Mouse (Mus musculus) MEL (cell line): ENCODE results near the gene Ctu1. TPM values are rescaled to one million over a fixed set of nuclear protein-coding genes. Genes with fewer than 3 reads are reported as not detected.

Source experiments
- DNase-seq: peaks from one replicate; pipeline ENCODE4 v3.0.0; 2011; ENCODE audit warnings: low read depth, low spot score
- H3K27ac ChIP-seq: 2 replicates; pipeline ENCODE4 v1.5.1; 2012; ENCODE audit warnings: low read depth, mild to moderate bottlenecking, control low read depth, low read length, moderate library complexity; ENCODE audit not compliant: control insufficient read depth
- H3K27me3 ChIP-seq, 2 experiments: fragments of 150-350 bp in 1 of 2; sonication (generic) in 1 of 2; 2 replicates each; pipeline ENCODE4 v1.6.1; 2012; ENCODE audit warnings: low read length in 2 of 2, mild to moderate bottlenecking in 2 of 2, improper control_type of control experiment in 1 of 2, moderate library complexity in 1 of 2; ENCODE audit not compliant: insufficient read depth in 2 of 2, control insufficient read depth in 1 of 2
- H3K36me3 ChIP-seq, 2 experiments: 2 replicates each; pipeline ENCODE4 v1.6.1; 2012 to 2014; ENCODE audit warnings: low read length in 2 of 2, improper control_type of control experiment in 1 of 2, inconsistent platforms in 1 of 2, mild to moderate bottlenecking in 1 of 2; ENCODE audit not compliant: insufficient read depth in 2 of 2, control insufficient read depth in 1 of 2
- H3K4me1 ChIP-seq, 2 experiments: fragments of 150-350 bp in 1 of 2; sonication (generic) in 1 of 2; 2 replicates each; pipeline ENCODE4 v1.6.1; 2012; ENCODE audit warnings: low read length in 2 of 2, improper control_type of control experiment in 1 of 2, mild to moderate bottlenecking in 1 of 2; ENCODE audit not compliant: insufficient read depth in 2 of 2, control insufficient read depth in 1 of 2
- H3K4me3 ChIP-seq, 2 experiments: fragments of 150-350 bp in 1 of 2; sonication (generic) in 1 of 2; 2 replicates each; pipeline ENCODE4 v1.5.1; 2012; ENCODE audit warnings: low read depth in 2 of 2, low read length in 2 of 2, mild to moderate bottlenecking in 2 of 2, moderate library complexity in 2 of 2, control low read depth in 1 of 2, improper control_type of control experiment in 1 of 2; ENCODE audit not compliant: control insufficient read depth in 1 of 2, insufficient read depth in 1 of 2
- H3K79me2 ChIP-seq: 2 replicates; pipeline ENCODE4 v1.6.1; 2012; ENCODE audit warnings: mild to moderate bottlenecking, low read length, moderate library complexity; ENCODE audit not compliant: control insufficient read depth, poor library complexity, insufficient read depth
- H3K9ac ChIP-seq: 2 replicates; pipeline ENCODE4 v1.6.1; 2012; ENCODE audit warnings: low read depth, mild to moderate bottlenecking, control low read depth, low read length, moderate library complexity; ENCODE audit not compliant: control insufficient read depth, poor library complexity, severe bottlenecking
- H3K9me3 ChIP-seq: fragments of 150-350 bp; sonication (generic); replicated peaks from 2 replicates; pipeline ENCODE4 v1.6.1; 2012; ENCODE audit warnings: mild to moderate bottlenecking, low read length, improper control_type of control experiment, moderate library complexity; ENCODE audit not compliant: insufficient read depth
- BHLHE40 ChIP-seq: IDR thresholded peaks from 2 replicates; pipeline ENCODE4 v1.6.1; 2012; ENCODE audit warnings: low read depth, mild to moderate bottlenecking, inconsistent platforms, low read length, improper control_type of control experiment, borderline replicate concordance
- CTCF ChIP-seq, 3 experiments: IDR thresholded peaks in 2 of 3; conservative IDR thresholded peaks in 1 of 3; 2 replicates each; pipeline ENCODE4 v1.5.1; 2011 to 2012; ENCODE audit warnings: low read length in 3 of 3, low read depth in 2 of 3, mild to moderate bottlenecking in 2 of 3, improper control_type of control experiment in 1 of 3, inconsistent platforms in 1 of 3, mixed read lengths in 1 of 3, moderate library complexity in 1 of 3; ENCODE audit not compliant: control insufficient read depth in 1 of 3, insufficient read depth in 1 of 3, poor library complexity in 1 of 3, severe bottlenecking in 1 of 3
- E2F4 ChIP-seq: IDR thresholded peaks from 2 replicates; pipeline ENCODE4 v1.6.1; 2011; ENCODE audit warnings: low read depth, low read length, improper control_type of control experiment, borderline replicate concordance
- ELF1 ChIP-seq: IDR thresholded peaks from 2 replicates; pipeline ENCODE4 v1.6.1; 2014; ENCODE audit warnings: low read depth, mild to moderate bottlenecking, inconsistent platforms, low read length, improper control_type of control experiment, moderate library complexity
- EP300 ChIP-seq, 2 experiments: IDR thresholded peaks; 2 replicates each; pipeline ENCODE4 v1.6.1; 2011; ENCODE audit warnings: improper control_type of control experiment in 2 of 2, low read length in 2 of 2, low read depth in 1 of 2, mild to moderate bottlenecking in 1 of 2
- GABPA ChIP-seq: IDR thresholded peaks from 2 replicates; pipeline ENCODE4 v1.6.1; 2012; ENCODE audit warnings: low read depth, mild to moderate bottlenecking, inconsistent platforms, low read length, improper control_type of control experiment, moderate library complexity
- HCFC1 ChIP-seq: IDR thresholded peaks from 2 replicates; pipeline ENCODE4 v1.6.1; 2012; ENCODE audit warnings: low read depth, mild to moderate bottlenecking, inconsistent platforms, low read length, improper control_type of control experiment, moderate library complexity
- JUND ChIP-seq: IDR thresholded peaks from 2 replicates; pipeline ENCODE4 v1.6.1; 2011; ENCODE audit warnings: low read depth, mild to moderate bottlenecking, improper control_type of control experiment, low read length
- KAT2A ChIP-seq: conservative IDR thresholded peaks from 2 replicates; pipeline ENCODE4 v1.6.1; 2012; ENCODE audit warnings: low read depth, low read length, improper control_type of control experiment, inconsistent platforms
- MAX ChIP-seq: IDR thresholded peaks from 2 replicates; pipeline ENCODE4 v1.6.1; 2011; ENCODE audit warnings: low read length, improper control_type of control experiment
- MAZ ChIP-seq: IDR thresholded peaks from 2 replicates; pipeline ENCODE4 v1.6.1; 2012; ENCODE audit warnings: low read depth, mild to moderate bottlenecking, inconsistent platforms, low read length, improper control_type of control experiment
- MXI1 ChIP-seq: IDR thresholded peaks from 2 replicates; pipeline ENCODE4 v1.6.1; 2011; ENCODE audit warnings: mild to moderate bottlenecking, low read depth, low read length, improper control_type of control experiment
- MYC ChIP-seq: IDR thresholded peaks from 2 replicates; pipeline ENCODE4 v1.6.1; 2011; ENCODE audit warnings: low read depth, mild to moderate bottlenecking, low read length, improper control_type of control experiment, moderate library complexity
- NELFE ChIP-seq: IDR thresholded peaks from 2 replicates; pipeline ENCODE4 v1.6.1; 2011; ENCODE audit warnings: low read depth, low read length, improper control_type of control experiment
- NRF1 ChIP-seq: IDR thresholded peaks from 2 replicates; pipeline ENCODE4 v1.6.1; 2014; ENCODE audit warnings: low read depth, mild to moderate bottlenecking, inconsistent platforms, low read length, improper control_type of control experiment, moderate library complexity; ENCODE audit not compliant: poor library complexity, insufficient read depth, severe bottlenecking
- POLR2A ChIP-seq, 2 experiments: IDR thresholded peaks; 2 replicates each; pipeline ENCODE4 v1.6.1; 2011 to 2012; ENCODE audit warnings: low read length in 2 of 2, mild to moderate bottlenecking in 2 of 2, control low read depth in 1 of 2, improper control_type of control experiment in 1 of 2, low read depth in 1 of 2, moderate library complexity in 1 of 2; ENCODE audit not compliant: control insufficient read depth in 1 of 2, insufficient read depth in 1 of 2, poor library complexity in 1 of 2
- POLR2AphosphoS2 ChIP-seq: IDR thresholded peaks from 2 replicates; pipeline ENCODE4 v1.6.1; 2011; ENCODE audit warnings: low read length, improper control_type of control experiment
- POLR2AphosphoS5 ChIP-seq: IDR thresholded peaks from 2 replicates; pipeline ENCODE4 v1.6.1; 2012; ENCODE audit warnings: low read depth, borderline replicate concordance, mild to moderate bottlenecking, inconsistent platforms, low read length, moderate library complexity, mixed read lengths
- SIN3A ChIP-seq: IDR thresholded peaks from 2 replicates; pipeline ENCODE4 v1.6.1; 2012; ENCODE audit warnings: low read length, improper control_type of control experiment, inconsistent platforms
- TBP ChIP-seq: IDR thresholded peaks from 2 replicates; pipeline ENCODE4 v1.8.0; 2011; ENCODE audit warnings: low read depth, low read length, improper control_type of control experiment
- TCF12 ChIP-seq: IDR thresholded peaks from 2 replicates; pipeline ENCODE4 v1.6.1; 2014; ENCODE audit warnings: low read depth, mild to moderate bottlenecking, inconsistent platforms, low read length, improper control_type of control experiment, moderate library complexity
- UBTF ChIP-seq: IDR thresholded peaks from 2 replicates; pipeline ENCODE4 v1.6.1; 2012; ENCODE audit warnings: low read depth, mild to moderate bottlenecking, inconsistent platforms, low read length, improper control_type of control experiment, moderate library complexity, borderline replicate concordance; ENCODE audit not compliant: insufficient read depth
- USF1 ChIP-seq: IDR thresholded peaks from 2 replicates; pipeline ENCODE4 v1.6.1; 2014; ENCODE audit warnings: low read depth, mild to moderate bottlenecking, inconsistent platforms, low read length, improper control_type of control experiment, moderate library complexity
- USF2 ChIP-seq, 2 experiments: IDR thresholded peaks; 2 replicates each; pipeline ENCODE4 v1.6.1; 2011 to 2012; ENCODE audit warnings: improper control_type of control experiment in 2 of 2, low read length in 2 of 2, borderline replicate concordance in 1 of 2, inconsistent platforms in 1 of 2, low read depth in 1 of 2, mild to moderate bottlenecking in 1 of 2; ENCODE audit not compliant: insufficient read depth in 1 of 2
- ZMIZ1 ChIP-seq: IDR thresholded peaks from 2 replicates; pipeline ENCODE4 v1.6.1; 2012; ENCODE audit warnings: low read depth, mild to moderate bottlenecking, inconsistent platforms, low read length, improper control_type of control experiment, moderate library complexity
- polyA plus RNA-seq, 2 experiments: library from polyadenylated mRNA; stranded (reverse) in 1 of 2; unstranded in 1 of 2; fragments of >175 nt in 1 of 2; fragments of >200 nt in 1 of 2; gene quantifications; 2 replicates each; pipeline versions ENCODE4 v1.2.1 to v1.2.4; 2012; ENCODE audit warnings: low replicate concordance in 2 of 2, low read depth in 1 of 2; ENCODE audit not compliant: insufficient read length in 2 of 2, insufficient read depth in 1 of 2, missing spikeins in 1 of 2
- total RNA-seq: library from RNA; depleted of rRNA; stranded (reverse); fragments of 300-350 nt; gene quantifications from 2 replicates; pipeline ENCODE4 v1.2.3, GENCODE M21; 2012; rRNA removed

Gene Ctu1
- 12.4 and 17.2 TPM in 2 replicates for total RNA-seq
- polyA plus RNA-seq, result 10 to 100 TPM in 1 of 2 experiments, not detected in 1; 15.6 TPM

DNA sequence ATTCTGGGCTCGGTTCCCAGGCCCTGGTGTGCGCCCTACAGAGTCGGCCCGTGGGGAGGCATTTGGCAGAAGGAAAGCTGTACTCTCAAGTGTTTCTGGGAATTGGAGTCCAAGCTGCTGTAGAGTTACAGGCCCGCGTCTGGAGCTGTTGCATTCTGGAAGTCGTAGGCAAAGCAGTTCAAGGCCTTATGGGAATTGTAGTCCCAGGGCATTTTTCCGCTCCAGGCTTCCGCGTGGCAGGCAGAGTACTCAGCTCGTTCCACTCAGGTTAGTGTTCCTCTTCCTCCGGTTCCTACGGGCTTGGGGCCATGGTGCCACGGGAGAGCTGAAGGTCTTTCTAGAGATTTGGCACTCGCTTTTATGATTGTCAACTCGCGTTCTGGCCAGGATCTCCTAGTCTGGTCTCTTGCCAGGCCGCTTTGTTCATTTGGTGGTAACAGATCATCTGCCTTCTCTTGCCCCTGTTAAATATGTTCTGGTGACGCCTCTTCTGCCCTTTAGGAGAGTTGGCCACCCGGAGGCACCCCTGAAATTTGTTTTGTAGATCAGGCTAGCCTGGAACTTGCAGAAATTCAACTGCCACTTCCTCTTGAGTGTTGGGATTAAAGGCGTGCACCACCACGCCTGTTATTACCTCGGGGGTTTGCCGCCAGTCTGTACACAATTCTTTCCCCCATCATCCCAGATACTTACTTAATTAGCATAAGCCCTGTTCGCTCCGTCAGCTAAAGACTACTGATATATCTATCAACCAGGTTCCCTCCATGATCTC is at the start of gene Ctu1:
Ctu1 (plus strand) TSS at position 208 of the 772 bp plus-strand sequence.
- H3K27me3 ChIP-seq, result no peaks in the 10 kb centered on the region
- peak; percentile 25; the same call in 1 of the 2 replicates for TF ChIP-seq E2F4
- TF ChIP-seq POLR2AphosphoS2, result peak; percentile 67; the same call in 1 of the 2 replicates
- TF ChIP-seq NELFE, result peak; percentile 75
- peak; percentile 93 for TF ChIP-seq MXI1
- no peak; the same call in 1 of the 2 replicates for TF ChIP-seq TCF12
- TF ChIP-seq MAZ, result peak; percentile 63; the same call in 1 of the 2 replicates
- TF ChIP-seq UBTF, result no peak
- no peak for TF ChIP-seq USF1
- TF ChIP-seq POLR2AphosphoS5, result no peak
- TF ChIP-seq USF2 (IDR thresholded peaks at IDR 0.05; ENCODE audit: borderline replicate concordance in 1 of 2, insufficient read depth in 1 of 2, low read depth in 1 of 2, low read length in 2 of 2), result no peak
- peak in 1 of 2 experiments; percentile 15; a peak in 1 of 4 replicates for TF ChIP-seq EP300 (IDR thresholded peaks at IDR 0.05; ENCODE audit: low read depth in 1 of 2, low read length in 2 of 2)
- no peak for TF ChIP-seq BHLHE40
- TF ChIP-seq KAT2A, result peak; percentile 99
- TF ChIP-seq MAX, result peak; percentile 75; the same call in 1 of the 2 replicates
- TF ChIP-seq ZMIZ1, result peak; percentile 61; the same call in 1 of the 2 replicates
- TF ChIP-seq GABPA, result no peak; the same call in 1 of the 2 replicates
- TF ChIP-seq ELF1, result peak; percentile 92
- peak; percentile 99 for TF ChIP-seq HCFC1
- no peak for TF ChIP-seq JUND
- peak; percentile 44; the same call in 1 of the 2 replicates for TF ChIP-seq NRF1
- TF ChIP-seq POLR2A (IDR thresholded peaks at IDR 0.05; ENCODE audit: control insufficient read depth in 1 of 2, insufficient read depth in 1 of 2, low read depth in 1 of 2, low read length in 2 of 2, poor library complexity in 1 of 2), result peak in 1 of 2 experiments; percentile 86; a peak in 2 of 4 replicates
- peak; percentile 95 for TF ChIP-seq MYC
- TF ChIP-seq SIN3A, result peak; percentile 94
- peak; percentile 86 for TF ChIP-seq TBP
- TF ChIP-seq CTCF (IDR thresholded peaks at IDR 0.05 in 2 of 3, conservative IDR thresholded peaks at IDR 0.05 in 1 of 3; ENCODE audit: control insufficient read depth in 1 of 3, insufficient read depth in 1 of 3, low read depth in 2 of 3, low read length in 3 of 3, poor library complexity in 1 of 3, severe bottlenecking in 1 of 3), result no peak
- H3K4me3 ChIP-seq, result peak within 1 kb of the TSS; percentile 60 to 90
- H3K9ac ChIP-seq, result peak within 1 kb of the TSS; percentile 85
- peaks cover 18% of the 10 kb centered on the region for H3K79me2 ChIP-seq
- no peaks in the 10 kb centered on the region for H3K9me3 ChIP-seq
- peaks cover 0 to 2% of the 10 kb centered on the region in 2 experiments; a peak in 1 of 4 replicates for H3K36me3 ChIP-seq
- peaks cover 0 to 5% of the 10 kb centered on the region in 2 experiments; a peak in 1 of 4 replicates for H3K4me1 ChIP-seq
- DNase-seq, result peak; percentile 95
- H3K27ac ChIP-seq, result peak within 1 kb of the TSS; percentile 67
